Mouse (Mus musculus) kidney, adult 11 months (tissue): ENCODE data around the gene Gpd2.

ENCODE experiments used
- DNase-seq: peaks from one replicate; pipeline ENCODE4 v3.0.0; 2022

Gpd2 gene

DNA sequence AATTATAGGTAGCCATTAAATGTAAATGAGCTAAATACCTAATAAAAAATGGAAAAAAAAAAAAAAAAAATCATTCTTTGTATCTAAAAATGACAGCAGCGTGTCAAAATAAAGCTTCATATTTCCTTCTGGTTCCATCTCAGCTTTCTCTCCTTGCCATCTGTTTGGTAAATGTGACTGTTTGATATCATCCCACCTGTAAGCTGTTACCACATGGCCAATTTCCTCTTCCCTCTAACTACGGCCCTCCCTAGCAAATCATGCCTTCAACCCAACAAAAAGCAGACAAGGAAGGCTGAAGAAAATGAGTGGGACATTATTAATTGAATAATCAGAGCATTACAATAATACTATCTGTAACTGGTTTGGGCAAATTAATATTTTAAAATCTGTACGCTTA lies 160.3 kb downstream of the Gpd2 start:
- DNase-seq = no peak

DNA sequence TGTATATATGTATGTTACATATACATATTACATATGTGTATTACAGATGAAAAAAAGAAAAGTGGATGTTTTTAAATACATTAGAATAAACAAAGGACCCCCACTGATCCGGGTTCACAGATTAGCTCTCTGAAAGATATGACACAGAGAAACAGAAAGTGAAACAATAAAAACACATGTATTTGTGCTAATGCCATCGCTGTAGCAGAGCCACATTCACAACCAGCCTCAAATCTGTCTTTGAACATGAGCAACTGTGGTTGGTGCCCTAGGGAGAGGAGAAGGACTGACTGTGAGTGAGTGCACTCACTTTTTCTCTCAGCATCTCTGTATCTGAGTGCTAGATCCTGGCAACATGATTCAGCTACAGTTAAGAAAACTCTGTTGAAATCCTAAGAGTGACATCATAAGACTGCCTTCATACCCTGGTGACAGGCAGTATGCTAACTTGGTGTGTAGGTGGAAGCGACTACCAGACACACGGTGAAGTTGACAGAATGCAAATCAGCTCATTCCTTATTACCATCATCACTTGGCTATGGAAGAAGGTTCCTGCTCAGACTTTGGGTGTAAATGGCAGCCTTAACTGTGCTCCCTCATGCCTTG lies 170.1 kb downstream of the Gpd2 start:
- no peak for DNase-seq

DNA sequence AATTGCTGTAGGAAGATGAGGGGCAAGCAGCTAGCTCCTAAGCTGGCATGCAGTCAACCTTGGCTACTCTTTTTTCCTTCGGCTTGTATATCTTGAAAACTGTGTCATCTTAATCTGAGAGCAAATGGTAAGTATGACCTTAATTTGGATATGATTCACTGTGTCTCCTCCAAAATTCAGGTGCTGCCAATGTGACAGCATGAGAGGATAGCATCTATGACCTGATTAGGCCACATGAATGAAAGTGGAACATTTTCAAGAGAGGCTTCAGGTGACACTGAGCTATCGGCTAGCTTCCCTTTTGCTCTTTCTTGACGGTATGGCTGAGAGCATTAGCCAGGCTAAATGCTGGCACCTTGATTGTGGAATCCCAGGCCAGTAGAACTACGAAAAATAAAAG lies 171.0 kb downstream of the Gpd2 start:
- DNase-seq = no peak

DNA sequence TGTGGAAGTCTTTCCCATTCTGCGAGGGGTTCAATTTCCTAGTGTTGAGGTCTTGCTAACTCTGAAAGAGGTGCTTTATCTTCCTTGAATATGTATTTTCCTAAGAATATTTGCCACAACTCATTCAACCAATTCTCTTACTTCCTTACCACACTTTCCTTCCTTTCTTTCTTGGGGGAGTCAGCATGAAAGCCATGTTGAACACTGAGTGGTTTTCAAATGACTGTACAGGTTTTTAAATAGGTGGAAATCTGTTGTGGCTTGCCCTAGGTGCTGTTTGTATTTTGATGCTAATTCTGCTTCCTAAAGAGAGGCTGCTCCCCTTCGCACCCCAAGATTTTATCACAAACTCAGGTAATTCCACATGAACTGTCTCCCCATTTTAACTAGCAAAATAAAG lies 174.1 kb downstream of the Gpd2 start:
- no peak for DNase-seq

DNA sequence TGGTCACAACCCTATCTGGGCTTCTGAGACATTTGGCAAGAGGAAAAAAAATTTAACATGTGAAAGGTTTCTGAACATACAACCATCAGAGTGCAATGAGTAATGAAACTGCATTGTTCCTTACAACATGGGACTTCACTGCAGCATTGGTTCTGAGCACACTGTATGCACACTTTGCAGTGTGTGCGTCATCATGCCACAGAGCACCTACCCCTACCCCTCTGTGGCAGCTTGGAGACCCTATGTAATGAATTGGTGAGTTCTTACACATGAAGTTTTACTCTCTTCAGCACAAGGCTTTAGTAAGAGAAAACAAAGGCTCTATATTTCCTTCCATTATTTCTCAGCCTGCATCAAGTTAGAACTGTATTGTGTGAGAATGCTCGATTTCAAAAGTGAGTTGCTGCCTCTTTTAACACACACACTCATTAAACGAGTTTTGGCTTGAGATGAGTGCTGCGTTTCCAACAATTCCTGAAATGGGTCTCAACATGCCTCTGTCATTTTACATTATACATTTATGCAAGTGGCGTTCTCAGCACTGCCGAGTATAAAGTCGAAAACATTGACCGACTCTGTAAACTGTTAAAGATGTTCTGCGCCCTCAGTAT lies 177.2 kb downstream of the Gpd2 start:
- no peak for DNase-seq

DNA sequence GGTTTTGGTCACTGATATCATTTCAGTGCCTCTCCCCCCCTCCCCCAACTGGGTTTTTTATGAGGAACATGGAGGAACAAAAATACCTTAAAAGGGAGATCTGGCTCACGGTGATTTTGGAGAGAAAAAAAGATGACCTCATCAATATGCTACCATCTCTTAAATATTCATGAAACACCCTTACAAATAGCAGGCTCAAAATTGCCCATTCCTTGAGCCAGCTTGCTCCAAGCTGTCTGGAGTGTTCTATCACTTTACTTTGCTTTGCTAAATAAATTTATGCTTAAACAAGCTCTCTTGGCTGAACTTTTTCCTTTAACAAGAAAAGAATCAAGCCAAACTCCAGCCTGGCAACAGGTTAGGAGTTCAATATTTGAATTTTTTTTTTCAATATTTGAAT lies 179.3 kb downstream of the Gpd2 start:
- DNase-seq = no peak
